Mouse (Mus musculus): ENCODE data around the gene Nos3.

DNA sequence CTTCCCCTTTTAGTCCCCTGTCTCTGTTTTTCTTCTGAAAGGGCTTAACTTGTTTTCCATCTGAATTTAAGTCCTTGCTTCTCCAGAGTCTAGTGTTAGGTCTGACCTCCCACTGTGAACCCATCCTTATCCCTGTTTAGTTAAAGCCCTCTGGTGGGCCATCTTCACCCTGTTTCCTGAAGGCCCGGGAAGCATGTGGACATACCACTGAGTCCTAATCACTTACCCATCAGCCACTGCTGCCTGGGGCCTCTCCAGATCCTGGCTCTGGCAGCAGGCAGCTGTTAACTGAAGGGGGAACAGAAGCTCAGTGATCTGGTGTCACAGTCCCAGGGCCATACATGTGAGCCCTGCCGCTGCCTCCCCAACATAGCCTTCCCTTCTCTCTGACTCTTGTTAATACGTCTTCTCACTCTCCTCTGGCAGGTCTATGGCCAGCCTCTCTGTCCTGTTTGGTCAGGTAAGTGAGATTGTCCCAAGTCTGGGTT is 40.8 kb downstream of the Nos3 start:
- TF ChIP-seq EP300 (IDR thresholded peaks at IDR 0.05; ENCODE audit: low read depth) = no peak
- TF ChIP-seq CTCF (IDR thresholded peaks at IDR 0.05; ENCODE audit: low read depth) = no peak
